Mouse (Mus musculus) heart, postnatal 25 days (tissue): ENCODE measurements at regions not wholly inside any gene's neighbourhood (a gene's known extent, or its start where the extent isn't known, plus 50 kb on each side); places are given as distances from the start of the nearest gene placed in this dataset.

Experiments
- DNase-seq: peaks from one replicate; pipeline ENCODE4 v3.0.0; 2022; ENCODE audit warnings: low spot score
- intact Hi-C: fragments of 180-260 bp; cut with DNase I; formaldehyde crosslinking; loops from one replicate; pipeline ENCODE4 v1.15.1; 2025

- intact Hi-C loops = no loop called here
- no peak for DNase-seq
Measured at GRCm38 (mm10) chr4:71279710-71280109, 478.1 kb downstream of the Gm11232 start.

DNA sequence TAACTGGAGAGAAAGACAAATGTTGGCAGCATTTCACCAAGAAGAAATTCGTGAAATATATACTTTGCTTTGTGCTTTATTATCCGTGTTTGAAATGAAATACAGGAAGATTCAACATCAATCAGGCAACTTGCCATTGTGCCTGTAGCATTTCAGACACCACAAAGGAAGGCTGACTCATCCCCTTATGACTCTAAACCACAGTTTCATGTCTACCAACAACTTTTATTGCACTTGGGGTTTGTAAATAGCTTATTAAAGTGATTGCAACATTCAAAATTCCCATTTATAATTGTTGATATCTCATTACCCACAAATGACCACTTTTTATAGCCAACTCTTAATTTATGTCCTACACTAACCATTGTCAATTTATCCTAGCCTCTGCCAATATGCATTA, 497.9 kb downstream of the Gm11232 start:
- DNase-seq = no peak
- intact Hi-C loops = no loop called here

GRCm38 (mm10) chr4:71230497-71230872, 527.3 kb downstream of the Gm11232 start:
- intact Hi-C loops = no loop called here
- no peak for DNase-seq

GRCm38 (mm10) chr4:71229796-71230496, 527.8 kb downstream of the Gm11232 start:
- intact Hi-C loops = no loop called here
- DNase-seq = no peak

DNA sequence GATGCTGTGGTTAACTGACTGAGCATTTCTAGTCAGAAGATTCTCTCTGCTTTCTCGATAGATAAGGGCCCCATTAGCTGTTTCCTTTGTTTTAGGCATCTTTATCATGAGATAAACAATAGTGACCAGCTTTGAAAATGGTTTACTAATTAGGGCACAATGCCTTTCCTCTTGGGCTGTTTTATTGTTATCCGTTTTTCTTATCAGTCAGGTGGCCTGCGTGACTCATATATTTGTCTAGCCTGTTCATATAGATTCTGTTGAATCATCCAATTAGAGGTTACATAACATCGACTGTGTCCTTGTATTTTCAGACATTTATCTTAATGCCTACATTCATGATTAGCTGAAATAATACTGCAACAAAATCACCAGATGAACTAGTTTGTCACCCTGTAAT, 531.1 kb downstream of the Gm11232 start:
- intact Hi-C loops = no loop called here
- no peak for DNase-seq

- intact Hi-C loops = no loop called here
- no peak for DNase-seq
Measured at GRCm38 (mm10) chr4:71218060-71218459, 539.7 kb downstream of the Gm11232 start.

DNA sequence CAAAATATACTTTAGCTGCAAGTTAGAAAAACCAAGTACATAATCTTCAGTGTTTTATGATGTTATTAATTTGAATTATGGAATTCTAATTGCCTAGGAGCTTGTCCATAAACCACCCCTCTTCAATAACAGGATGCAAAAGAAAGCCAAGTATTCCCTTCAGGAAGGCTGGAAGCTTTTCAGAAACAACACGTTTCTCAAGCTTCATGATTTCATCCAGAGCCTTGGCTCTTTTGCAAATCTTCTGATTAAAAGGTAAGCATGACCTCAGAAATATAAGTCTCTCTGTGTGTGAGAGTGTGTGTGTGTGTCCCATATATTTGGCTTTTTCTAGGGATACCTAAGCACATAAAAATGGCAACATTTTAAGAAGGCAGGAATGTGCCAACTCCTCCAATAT, 570.0 kb downstream of the Gm11232 start:
- intact Hi-C loops = no loop called here

GRCm38 (mm10) chr4:71177661-71178060, 580.1 kb downstream of the Gm11232 start:
- no peak for DNase-seq
- intact Hi-C loops = no loop called here

More for the DNA sequence above, 570.0 kb downstream of the Gm11232 start:
- no peak for DNase-seq

DNA sequence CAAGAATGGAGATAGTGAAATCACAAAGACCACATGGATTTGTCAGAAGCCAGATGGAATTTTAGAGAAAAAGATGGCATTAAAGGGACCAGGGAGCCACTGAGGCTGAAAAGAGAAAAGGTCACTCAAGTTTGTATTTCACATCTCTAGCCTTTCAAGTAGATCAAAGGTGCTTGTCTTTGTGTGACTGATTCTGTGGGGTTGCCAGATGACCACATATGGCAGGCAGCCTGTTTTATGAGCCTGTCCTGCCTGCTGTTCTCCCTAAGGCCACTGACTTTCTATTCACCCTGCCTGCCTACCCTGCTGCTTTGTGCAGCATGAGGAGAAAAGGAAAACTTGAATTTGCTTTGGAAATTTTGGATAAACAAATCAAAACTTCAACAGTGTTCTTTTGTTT, 592.0 kb downstream of the Gm11232 start:
- no peak for DNase-seq
- intact Hi-C loops = no loop called here

- intact Hi-C loops = no loop called here
- no peak for DNase-seq
Measured at GRCm38 (mm10) chr4:71131670-71132317, 597.0 kb upstream of the Megf9 start.

DNA sequence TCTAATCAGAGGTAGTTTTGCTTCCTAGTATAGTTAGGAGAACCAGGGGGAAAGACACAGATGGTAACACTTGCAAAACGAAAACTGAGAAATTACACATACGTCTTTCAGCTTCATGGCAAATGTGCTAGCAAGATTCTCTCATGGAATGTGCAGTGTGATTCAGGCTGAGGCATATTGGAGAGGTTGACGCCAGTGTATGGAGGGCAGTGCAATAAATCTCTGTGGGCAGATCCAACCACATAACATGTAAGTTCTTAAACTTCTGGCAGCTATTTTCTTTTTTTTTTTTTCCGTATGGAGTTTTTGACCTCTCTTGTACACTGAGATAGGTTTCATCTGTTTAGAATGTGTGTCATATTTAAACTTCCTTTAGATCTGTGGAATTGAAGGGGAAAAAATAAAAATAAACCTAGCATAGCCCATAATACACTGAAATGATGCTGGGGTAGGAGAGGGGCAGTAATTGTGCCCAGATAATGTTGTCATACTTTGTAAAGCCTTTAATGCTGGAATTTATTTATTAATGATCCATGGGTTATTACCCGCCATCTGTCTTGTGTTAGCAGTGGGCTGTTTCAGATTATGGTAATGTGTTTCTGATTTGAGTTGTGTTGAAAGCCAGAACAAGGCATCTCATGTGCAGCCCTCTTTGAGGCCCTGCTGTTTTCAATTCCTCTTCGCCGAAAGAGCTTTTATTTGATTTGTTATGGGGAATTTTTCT, 596.3 kb upstream of the Megf9 start:
- no peak for DNase-seq
- intact Hi-C loops = no loop called here

DNA sequence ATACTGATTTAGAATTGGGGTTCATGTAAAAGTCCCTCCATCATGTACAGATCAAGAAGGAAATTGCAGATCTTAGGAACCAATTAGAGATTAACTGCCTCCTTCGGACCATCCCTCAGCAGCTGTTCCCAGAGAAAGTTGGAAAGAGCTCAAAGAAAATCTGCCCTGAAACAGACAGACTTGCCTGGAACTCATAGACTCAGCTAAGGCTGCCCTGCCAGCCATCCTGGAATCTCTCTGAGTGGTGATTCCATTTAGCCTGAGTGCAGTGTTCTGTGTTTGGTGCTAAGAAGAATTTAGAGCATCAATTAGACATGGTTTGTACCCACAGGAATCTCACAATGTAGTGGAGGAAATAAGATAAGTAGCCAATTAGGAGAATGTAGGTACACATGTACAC, 594.5 kb upstream of the Megf9 start:
- DNase-seq = no peak
- intact Hi-C loops = no loop called here
